Mouse (Mus musculus) limb, embryonic 13.5 days (tissue): ENCODE data around the gene Egr4. TPM values are rescaled to one million over a fixed set of nuclear protein-coding genes. Genes with fewer than 3 reads are reported as not detected.

ENCODE experiments used
- ATAC-seq: fragments of 200-750 bp; cut with Nextera tagmentation; 2 replicates; pipeline ENCODE4 v1.8.0; 2017; ENCODE audit warnings: low read depth, moderate number of reproducible peaks, moderate TSS enrichment; ENCODE audit not compliant: low FRiP score
- H3K27ac ChIP-seq: fragments of 300-500 bp; sonication (generic); 2 replicates; pipeline ENCODE4 v1.5.1; 2015; ENCODE audit warnings: inconsistent platforms, mild to moderate bottlenecking, moderate library complexity
- H3K27me3 ChIP-seq: fragments of 300-500 bp; sonication (generic); 2 replicates; pipeline ENCODE4 v1.6.1; 2015; ENCODE audit warnings: mild to moderate bottlenecking, inconsistent platforms
- H3K36me3 ChIP-seq: fragments of 300-500 bp; sonication (generic); 2 replicates; pipeline ENCODE4 v1.6.1; 2015; ENCODE audit warnings: inconsistent platforms, mild to moderate bottlenecking, moderate library complexity
- H3K4me1 ChIP-seq: fragments of 300-500 bp; sonication (generic); 2 replicates; pipeline ENCODE4 v1.6.1; 2015; ENCODE audit warnings: inconsistent platforms
- H3K4me2 ChIP-seq: fragments of 300-500 bp; sonication (generic); replicated peaks from 2 replicates; pipeline ENCODE4 v1.6.1; 2015; ENCODE audit warnings: inconsistent platforms, mild to moderate bottlenecking, moderate library complexity
- H3K4me3 ChIP-seq: fragments of 300-500 bp; sonication (generic); 2 replicates; pipeline ENCODE4 v1.5.1; 2015; ENCODE audit warnings: moderate library complexity, mild to moderate bottlenecking, inconsistent platforms
- H3K9ac ChIP-seq: fragments of 300-500 bp; sonication (generic); 2 replicates; pipeline ENCODE4 v1.6.1; 2015; ENCODE audit warnings: mild to moderate bottlenecking, inconsistent platforms
- H3K9me3 ChIP-seq: fragments of 300-500 bp; sonication (generic); 2 replicates; pipeline ENCODE4 v1.6.1; 2016; ENCODE audit warnings: inconsistent platforms
- WGBS: fragments of 180-500 bp; shearing (Covaris S2); methylation state at CpG from one replicate; pipeline ENCODE4 v1.1.7; 2015; 5-methylcytosine and 5-hydroxymethylcytosine counted together
- polyA plus RNA-seq: library from polyadenylated mRNA; unstranded; fragments of >200 nt; fragmentation: Nextera tagmentation; extraction: Ambion mirVana; gene quantifications from 2 replicates; pipeline ENCODE4 v1.2.1, GENCODE M21; 2015

Gene Egr4
- polyA plus RNA-seq, 1 experiment from 2014 or later: not detected

DNA sequence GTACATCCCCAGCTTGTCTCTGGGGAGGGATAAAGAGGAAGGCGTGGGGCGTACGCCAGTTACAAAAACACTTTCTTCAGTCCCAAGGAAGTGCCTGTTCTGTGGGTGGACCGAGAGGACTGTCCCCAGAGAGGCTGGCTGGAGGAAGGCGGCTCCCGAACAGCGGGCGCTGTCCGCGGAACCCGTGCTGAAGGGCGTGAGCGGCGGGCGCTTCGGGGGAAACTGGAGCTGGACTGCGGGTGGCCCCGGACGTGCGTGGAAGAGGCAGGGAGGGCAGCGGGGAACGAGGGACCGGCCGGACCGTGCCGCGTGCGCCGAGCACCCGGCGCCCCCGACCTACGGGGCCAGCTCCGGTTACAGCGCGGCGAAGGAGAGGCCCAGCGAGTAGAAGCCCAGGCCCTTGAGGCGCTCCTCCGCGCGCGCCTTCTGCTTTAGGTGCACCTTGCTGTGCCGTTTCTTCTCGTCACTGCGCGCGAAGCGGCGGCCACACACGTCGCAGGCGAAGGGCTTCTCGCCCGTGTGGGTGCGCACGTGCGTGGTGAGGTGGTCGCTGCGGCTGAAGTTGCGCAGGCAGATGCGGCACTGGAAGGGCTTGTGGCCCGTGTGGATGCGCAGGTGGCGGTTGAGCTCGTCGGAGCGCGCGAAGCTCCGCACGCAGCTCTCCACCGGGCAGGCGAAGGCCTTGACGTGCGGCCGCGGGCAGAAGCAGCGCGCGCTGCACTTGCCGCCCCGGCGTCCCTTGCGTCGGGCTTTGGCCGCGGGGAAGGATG is 1.9 kb downstream of the Egr4 start:
- H3K4me2 ChIP-seq: peak overlapping the region; percentile 81
- WGBS: under 1% methylated on average over 88 of the region's 88 CpGs
- ATAC-seq: no peak
- H3K4me1 ChIP-seq: peaks cover 29% of the 10 kb centered on the region
- H3K36me3 ChIP-seq: no peaks in the 10 kb centered on the region
- H3K27me3 ChIP-seq: peaks cover 96% of the 10 kb centered on the region
- peaks cover 3% of the 10 kb centered on the region for H3K9me3 ChIP-seq
- H3K9ac ChIP-seq: no peak overlapping the region
- H3K27ac ChIP-seq: no peak overlapping the region
- H3K4me3 ChIP-seq: peak overlapping the region; percentile 48

DNA sequence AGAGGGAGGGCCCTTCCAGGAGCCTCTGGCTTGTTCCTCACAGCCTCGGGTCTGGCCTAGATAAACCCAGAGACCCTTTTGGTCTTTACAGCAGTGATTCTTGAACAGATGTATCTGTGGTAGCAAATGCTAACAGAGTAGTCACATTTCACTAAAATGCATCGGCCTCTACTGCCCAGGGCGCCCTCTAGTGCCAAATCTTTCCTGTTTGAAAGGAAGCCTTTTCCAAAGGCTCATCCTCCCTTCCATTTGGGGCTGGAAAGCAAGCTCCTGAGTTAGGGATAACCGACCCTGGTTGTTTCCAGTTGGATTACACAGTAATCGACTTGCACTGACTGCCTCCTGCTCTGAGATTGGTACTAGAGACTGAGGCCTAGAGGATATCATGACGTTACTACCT is 2.9 kb downstream of the Egr4 start:
- no peaks in the 10 kb centered on the region for H3K36me3 ChIP-seq

DNA sequence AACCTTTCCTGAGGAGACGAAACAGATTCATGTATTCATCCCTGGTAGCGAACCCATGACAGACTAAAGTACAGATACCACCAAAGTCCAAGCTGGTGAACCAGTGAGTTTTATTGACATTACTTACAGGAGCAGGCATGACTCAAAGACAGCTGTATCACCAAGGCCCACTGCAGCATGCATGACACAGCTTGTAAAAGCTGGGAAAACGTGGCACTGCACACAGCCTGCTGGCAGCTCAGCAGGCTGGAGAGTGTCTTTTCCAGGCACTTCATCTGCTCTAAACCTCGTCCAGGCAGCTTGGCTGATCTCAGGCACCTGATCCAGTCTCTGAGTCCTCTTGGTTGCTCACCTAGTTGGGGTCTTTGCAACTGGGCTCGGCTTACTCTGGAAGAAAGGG is 4.8 kb downstream of the Egr4 start:
- ATAC-seq: no peak
- H3K4me2 ChIP-seq: no peak overlapping the region
- WGBS: 38% methylated on average over 5 of the region's 5 CpGs
- H3K4me3 ChIP-seq: no peak overlapping the region
- H3K36me3 ChIP-seq: no peaks in the 10 kb centered on the region
- peaks cover 26% of the 10 kb centered on the region for H3K4me1 ChIP-seq
- no peaks in the 10 kb centered on the region for H3K9me3 ChIP-seq
- no peak overlapping the region for H3K9ac ChIP-seq
- H3K27me3 ChIP-seq: peaks cover 94% of the 10 kb centered on the region
- H3K27ac ChIP-seq: no peak overlapping the region

More for the DNA sequence above, 2.9 kb downstream of the Egr4 start:
- WGBS: 4% methylated on average over 6 of the region's 6 CpGs
- no peak overlapping the region for H3K27ac ChIP-seq
- H3K4me2 ChIP-seq: no peak overlapping the region
- H3K4me3 ChIP-seq: no peak overlapping the region
- peaks cover 96% of the 10 kb centered on the region for H3K27me3 ChIP-seq
- H3K9me3 ChIP-seq: peaks cover 3% of the 10 kb centered on the region
- ATAC-seq: no peak
- H3K4me1 ChIP-seq: peaks cover 29% of the 10 kb centered on the region
- H3K9ac ChIP-seq: no peak overlapping the region

DNA sequence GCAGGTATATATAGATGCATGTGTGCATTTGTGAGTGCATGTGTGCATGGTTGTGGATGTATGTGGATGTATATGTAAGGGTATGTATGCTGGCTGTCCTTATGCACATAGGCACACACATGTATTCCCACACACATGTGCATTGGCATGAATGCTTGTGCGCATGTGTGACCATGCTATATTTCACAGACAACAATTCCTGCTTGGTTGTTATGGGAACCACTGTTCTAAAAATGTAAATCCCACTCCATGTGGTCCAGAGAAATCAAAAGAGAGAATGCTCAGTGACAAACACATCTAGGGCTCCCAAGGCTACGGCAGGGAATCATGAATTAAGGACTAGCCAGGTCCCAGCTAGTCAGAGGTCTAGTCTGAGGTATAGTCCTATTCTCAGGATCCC is 8.5 kb downstream of the Egr4 start:
- no peak overlapping the region for H3K9ac ChIP-seq
- ATAC-seq: no peak
- H3K9me3 ChIP-seq: no peaks in the 10 kb centered on the region
- H3K4me3 ChIP-seq: no peak overlapping the region
- peaks cover 15% of the 10 kb centered on the region for H3K4me1 ChIP-seq
- WGBS: 75% methylated on average over 2 of the region's 2 CpGs
- peaks cover 86% of the 10 kb centered on the region for H3K27me3 ChIP-seq
- no peaks in the 10 kb centered on the region for H3K36me3 ChIP-seq
- no peak overlapping the region for H3K4me2 ChIP-seq
- no peak overlapping the region for H3K27ac ChIP-seq

DNA sequence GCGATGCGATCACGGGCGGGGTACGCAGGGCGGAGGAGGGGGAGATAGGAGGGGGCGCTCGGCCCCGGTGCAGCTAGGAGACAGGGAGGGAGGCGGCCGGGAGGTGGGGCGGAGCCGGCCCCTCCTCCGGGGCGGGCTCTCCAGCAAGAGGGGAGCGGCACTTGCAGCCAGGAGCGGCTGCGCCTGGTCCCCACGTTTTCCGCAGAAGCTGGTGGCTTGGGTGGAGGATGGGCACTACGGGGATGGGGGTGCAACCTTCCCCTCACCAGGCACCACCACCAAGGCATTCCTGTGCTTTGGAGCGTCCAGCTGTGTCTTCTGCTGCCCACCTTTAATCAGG is 10.5 kb downstream of the Egr4 start, which contains the start of gene Fbxo41:
Gene Fbxo41 (minus strand): TSS at position 84 of the 340 bp plus-strand sequence.
- Histone ChIP-seq H3K27ac (no peak within 1 kb of the TSS), H3K9ac (peak within 1 kb of the TSS; percentile 70), H3K4me3 (peak within 1 kb of the TSS; percentile 71), H3K36me3 (no peaks in the 10 kb centered on the region), H3K4me2 (peak within 1 kb of the TSS; percentile 85), H3K27me3 (peaks cover 66% of the 10 kb centered on the region), H3K4me1 (peaks cover 15% of the 10 kb centered on the region), H3K9me3 (no peaks in the 10 kb centered on the region)
- 3% methylated on average over 19 of the region's 22 CpGs for WGBS
- peak; percentile 86; the same call in 1 of the 2 replicates for ATAC-seq

DNA sequence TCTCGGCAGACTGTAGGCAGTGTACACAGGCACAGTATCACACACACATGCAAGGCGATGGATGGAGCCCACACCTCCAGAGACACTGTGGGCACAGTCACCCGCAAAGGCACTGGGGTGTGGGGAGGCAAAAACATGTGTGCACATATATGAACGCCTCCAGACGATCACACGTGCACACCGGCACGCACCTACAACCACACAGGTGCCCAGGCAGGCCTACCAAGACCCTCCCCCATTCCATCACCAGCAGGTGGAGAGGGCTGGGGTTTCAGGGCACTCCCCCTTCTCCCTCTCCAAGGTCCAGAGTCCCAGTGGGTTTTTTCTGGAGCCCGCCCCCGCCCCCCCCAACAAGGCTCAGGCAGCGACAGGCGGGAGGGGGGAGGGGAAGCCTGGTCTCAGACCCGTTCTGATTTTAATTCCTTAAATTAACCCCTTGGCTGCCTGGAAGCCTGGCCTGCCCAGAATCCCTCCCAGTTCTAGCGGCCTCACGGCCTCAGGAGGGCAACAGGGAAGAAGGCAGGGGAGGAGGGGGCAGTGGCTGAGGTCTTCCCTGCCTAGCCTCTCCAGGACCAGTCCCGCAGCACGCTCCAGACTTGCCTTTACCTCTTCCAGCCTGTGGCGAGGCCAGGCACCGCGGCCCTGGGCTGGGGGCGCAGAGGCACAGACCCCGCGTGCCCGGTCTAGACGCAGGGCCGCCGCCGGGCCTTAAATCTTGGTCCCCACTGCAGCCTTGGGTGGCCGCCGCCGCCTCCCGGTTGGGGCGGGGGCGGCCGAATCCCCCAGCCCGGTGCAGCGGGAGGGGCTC is 11.1 kb downstream of the Egr4 start:
- Histone ChIP-seq H3K4me3 (peak overlapping the region; percentile 71), H3K9me3 (no peaks in the 10 kb centered on the region), H3K27me3 (peaks cover 63% of the 10 kb centered on the region), H3K27ac (no peak overlapping the region), H3K4me2 (peak overlapping the region; percentile 85), H3K4me1 (peaks cover 15% of the 10 kb centered on the region), H3K9ac (peak overlapping the region; percentile 70), H3K36me3 (no peaks in the 10 kb centered on the region)
- ATAC-seq: peak; percentile 79
- WGBS: under 1% methylated on average over 36 of the region's 37 CpGs

DNA sequence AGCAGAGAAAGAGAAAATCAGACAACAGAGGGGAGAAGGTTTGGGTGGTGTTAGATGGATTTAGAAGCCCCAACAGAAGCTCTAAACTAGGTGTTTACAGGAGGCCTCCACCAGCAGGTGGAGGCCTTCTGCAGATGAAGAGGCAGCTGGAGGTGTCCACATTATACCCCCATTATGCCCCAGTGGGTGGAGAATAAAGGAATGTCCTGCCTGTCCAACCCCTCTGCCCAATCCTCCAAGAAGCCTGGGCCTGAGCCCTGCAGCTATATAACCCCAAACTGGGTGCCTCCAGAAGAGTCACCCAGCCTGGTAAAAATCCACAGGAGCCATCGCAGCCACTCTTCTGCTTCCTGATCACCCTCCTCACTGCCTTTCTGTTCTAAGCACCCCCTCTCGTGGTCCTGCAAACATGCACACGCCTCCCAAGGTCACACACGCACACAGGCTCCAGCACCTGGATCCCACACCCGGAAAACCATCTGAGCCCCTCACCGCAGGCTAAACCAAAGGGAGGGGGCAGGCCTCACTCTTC is 11.8 kb downstream of the Egr4 start:
- 7% methylated on average over 6 of the region's 6 CpGs for WGBS

DNA sequence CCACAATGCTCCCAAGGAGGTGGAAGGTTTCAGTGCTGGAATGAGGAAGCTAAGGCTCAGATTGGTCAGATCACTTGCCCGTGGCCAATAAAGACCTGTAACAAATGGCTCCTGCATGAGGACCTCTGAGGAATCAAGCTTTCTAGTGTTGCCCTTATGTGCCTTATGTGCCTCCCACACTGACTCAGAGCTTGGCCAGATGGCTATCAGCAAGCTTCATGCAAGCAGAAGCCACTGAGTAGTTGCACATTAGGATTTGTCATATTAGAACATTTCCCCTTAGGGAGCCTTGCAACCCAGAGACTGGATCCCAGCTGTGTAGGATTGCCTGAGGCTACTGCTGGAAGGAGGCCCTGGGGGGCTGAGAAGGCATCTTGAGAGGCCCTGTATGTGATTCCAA is 13.0 kb downstream of the Egr4 start:
- 62% methylated on average over 1 of the region's 1 CpGs for WGBS

More for the DNA sequence above, 11.8 kb downstream of the Egr4 start:
- Histone ChIP-seq H3K4me3 (peak overlapping the region; percentile 71), H3K27ac (no peak overlapping the region), H3K9me3 (no peaks in the 10 kb centered on the region), H3K4me1 (peaks cover 15% of the 10 kb centered on the region), H3K9ac (peak overlapping the region; percentile 70; the same call in 1 of the 2 replicates), H3K36me3 (no peaks in the 10 kb centered on the region), H3K4me2 (peak overlapping the region; percentile 85), H3K27me3 (peaks cover 61% of the 10 kb centered on the region)
- ATAC-seq: no peak

DNA sequence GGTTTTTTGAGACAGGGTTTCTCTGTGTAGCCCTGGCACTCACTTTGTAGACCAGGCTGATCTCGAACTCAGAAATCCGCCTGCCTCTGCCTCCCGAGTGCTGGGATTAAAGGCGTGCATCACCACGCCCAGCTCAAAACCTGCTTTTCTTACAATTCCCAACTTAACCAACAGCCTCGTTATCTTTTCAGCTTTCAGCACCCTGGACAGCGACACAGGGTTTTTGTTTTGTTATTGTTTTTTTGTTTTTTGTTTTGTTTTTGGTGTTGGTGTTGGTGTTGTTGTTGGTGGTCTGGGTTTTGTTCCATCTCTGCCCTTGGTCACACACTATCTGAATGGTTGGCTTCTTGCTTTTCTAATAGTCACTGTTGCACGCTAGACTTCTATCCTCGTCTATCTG is 15.2 kb downstream of the Egr4 start:
- Histone ChIP-seq H3K27ac (no peak overlapping the region), H3K9ac (no peak overlapping the region), H3K9me3 (no peaks in the 10 kb centered on the region), H3K4me3 (no peak overlapping the region), H3K4me2 (no peak overlapping the region), H3K36me3 (no peaks in the 10 kb centered on the region), H3K27me3 (peaks cover 53% of the 10 kb centered on the region), H3K4me1 (peaks cover 13% of the 10 kb centered on the region)
- no peak for ATAC-seq
- 54% methylated on average over 9 of the region's 9 CpGs for WGBS

More for the DNA sequence above, 13.0 kb downstream of the Egr4 start:
- H3K4me3 ChIP-seq: no peak overlapping the region
- H3K27ac ChIP-seq: no peak overlapping the region
- H3K9me3 ChIP-seq: no peaks in the 10 kb centered on the region
- H3K4me2 ChIP-seq: no peak overlapping the region
- H3K4me1 ChIP-seq: peaks cover 15% of the 10 kb centered on the region
- no peak for ATAC-seq
- no peaks in the 10 kb centered on the region for H3K36me3 ChIP-seq
- no peak overlapping the region for H3K9ac ChIP-seq
- H3K27me3 ChIP-seq: peaks cover 61% of the 10 kb centered on the region

DNA sequence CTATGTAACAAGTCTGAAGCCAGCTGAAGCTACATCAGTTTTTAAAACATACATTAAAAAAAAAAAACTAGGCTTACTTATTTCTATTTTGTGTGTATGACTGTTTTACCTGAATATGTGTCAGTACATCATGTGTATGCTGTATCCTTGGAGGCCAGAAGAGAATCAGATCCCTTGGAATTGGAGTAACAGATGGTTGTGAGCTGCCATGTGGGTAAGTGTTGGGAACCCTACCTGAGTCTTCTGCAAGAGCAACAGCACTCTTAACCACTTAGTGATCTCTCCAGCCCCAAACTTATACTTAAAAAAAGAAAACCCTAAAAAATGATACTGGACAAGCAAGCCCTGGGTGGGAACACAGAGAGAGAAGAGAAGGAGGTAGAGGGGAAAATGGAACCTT is 16.4 kb downstream of the Egr4 start:
- H3K4me2 ChIP-seq: no peak overlapping the region
- no peaks in the 10 kb centered on the region for H3K9me3 ChIP-seq
- no peaks in the 10 kb centered on the region for H3K36me3 ChIP-seq
- H3K27ac ChIP-seq: no peak overlapping the region
- no peak overlapping the region for H3K9ac ChIP-seq
- H3K4me3 ChIP-seq: no peak overlapping the region
- no peak for ATAC-seq
- peaks cover 4% of the 10 kb centered on the region for H3K4me1 ChIP-seq
- H3K27me3 ChIP-seq: peaks cover 43% of the 10 kb centered on the region

DNA sequence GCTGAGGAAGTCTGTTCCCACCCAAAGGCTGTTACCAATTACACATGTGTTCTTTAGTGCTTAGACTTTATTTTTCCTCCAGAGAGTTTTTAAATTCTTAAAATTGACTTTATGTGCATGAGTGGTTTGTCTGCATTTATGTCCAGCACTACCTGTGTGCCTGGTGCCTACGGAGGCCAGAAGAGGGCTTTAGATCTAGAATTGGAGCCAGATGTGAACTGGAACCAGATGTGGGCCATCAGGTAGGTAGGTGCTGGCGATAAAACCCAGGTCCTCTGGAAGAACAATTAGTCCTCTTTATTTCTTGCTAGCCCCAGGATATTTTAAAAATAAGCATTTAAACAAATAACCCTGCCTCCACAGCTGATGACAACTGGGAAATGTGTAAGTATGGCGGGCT is 21.8 kb downstream of the Egr4 start:
- no peak overlapping the region for H3K4me2 ChIP-seq
- peak; percentile 79 for ATAC-seq
- no peaks in the 10 kb centered on the region for H3K36me3 ChIP-seq
- H3K9me3 ChIP-seq: no peaks in the 10 kb centered on the region
- no peak overlapping the region for H3K27ac ChIP-seq
- H3K27me3 ChIP-seq: peaks cover 57% of the 10 kb centered on the region
- peaks cover 23% of the 10 kb centered on the region for H3K4me1 ChIP-seq
- no peak overlapping the region for H3K4me3 ChIP-seq
- no peak overlapping the region for H3K9ac ChIP-seq
- 14% methylated on average over 3 of the region's 3 CpGs for WGBS

DNA sequence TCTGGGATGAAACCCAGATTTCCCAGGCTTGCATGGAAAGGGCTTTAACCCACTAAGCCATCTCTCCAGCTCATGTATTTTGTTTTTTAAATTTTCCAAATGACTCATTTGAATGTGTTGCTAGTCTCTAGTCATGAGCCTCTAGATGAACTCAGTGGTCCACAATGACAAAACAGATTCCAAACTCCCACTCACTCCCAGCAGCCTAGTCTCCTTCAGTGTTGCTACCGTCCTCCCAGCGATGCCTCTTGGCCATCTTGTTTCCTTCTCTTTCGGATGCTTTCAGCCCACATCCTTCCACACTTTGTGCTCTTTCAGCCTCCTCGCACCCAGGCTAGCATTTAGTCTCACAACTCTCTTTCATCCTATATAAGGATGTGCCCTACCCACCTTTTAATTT is 23.1 kb downstream of the Egr4 start:
- no peak for ATAC-seq
- Histone ChIP-seq H3K27ac (no peak overlapping the region), H3K4me3 (no peak overlapping the region), H3K9ac (no peak overlapping the region), H3K4me1 (peaks cover 23% of the 10 kb centered on the region), H3K4me2 (no peak overlapping the region), H3K9me3 (no peaks in the 10 kb centered on the region), H3K27me3 (peaks cover 59% of the 10 kb centered on the region), H3K36me3 (no peaks in the 10 kb centered on the region)
- WGBS: 68% methylated on average over 4 of the region's 4 CpGs
